8 mouse cellular contexts compared by ENCODE assay signal in genomic region chr4:111327760-111328373, GRCm38 (mm10).
A peak's percentile ranks its signal among the peaks of the same experiment; 100 is the strongest.
DNase-seq lines count a peak whose midpoint lies in the region; ATAC-seq lines count a peak whose summit lies in the region.

No protein-coding gene starts in this region.

- peak; percentile 50 to 64 for DNase-seq in heart, postnatal 10 days
- DNase-seq in heart, postnatal 25 days (ENCODE audit: low spot score) = no peak
- DNase-seq in urinary bladder, postnatal 14 days (ENCODE audit: low spot score) = peak; percentile 25
- DNase-seq in urinary bladder, adult 2 months (ENCODE audit: low spot score) = no peak
- peak; percentile 8 for DNase-seq in left cerebral cortex, postnatal 4 days
- DNase-seq in skeletal muscle tissue, adult 2 months (ENCODE audit: low read depth, low spot score) = peak; percentile 15

- no peak for ATAC-seq in embryonic facial prominence, embryonic 15.5 days (ENCODE audit: insufficient number of reproducible peaks, low FRiP score, low TSS enrichment, low read depth)
- no peak for ATAC-seq in inflammation-experienced regulatory T-cells, adult 6 months

- H3K9me3 ChIP-seq in embryonic facial prominence, embryonic 15.5 days (replicated peaks) = no peaks in the 10 kb centered on the region

- H3K4me3 ChIP-seq in embryonic facial prominence, embryonic 15.5 days (replicated peaks) = no peak overlapping the region

- WGBS in embryonic facial prominence, embryonic 15.5 days = 46% methylated on average over 11 of the region's 11 CpGs

- H3K4me1 ChIP-seq in embryonic facial prominence, embryonic 15.5 days = peaks cover 14% of the 10 kb centered on the region; the same call in 1 of the 2 replicates

- H3K27me3 ChIP-seq in embryonic facial prominence, embryonic 15.5 days = no peaks in the 10 kb centered on the region

- no peaks in the 10 kb centered on the region for H3K36me3 ChIP-seq in embryonic facial prominence, embryonic 15.5 days

- intact Hi-C loops in heart, postnatal 10 days (cut with DNase I) = loop anchor here (1.0 to 2.0 kb wide), 2 partner anchors 165 to 298 kb away; no protein-coding TSS in a partner anchor
- intact Hi-C loops in heart, postnatal 25 days (cut with DNase I) = loop anchor here (1.0 to 2.0 kb wide), 2 partner anchors 165 to 298 kb away; no protein-coding TSS in a partner anchor
- intact Hi-C loops in left cerebral cortex, postnatal 4 days (cut with DNase I) = no loop called here

- no peak overlapping the region for H3K9ac ChIP-seq in embryonic facial prominence, embryonic 15.5 days

- no peak overlapping the region for H3K4me2 ChIP-seq in embryonic facial prominence, embryonic 15.5 days (replicated peaks)

- peak overlapping the region; percentile 73 for H3K27ac ChIP-seq in embryonic facial prominence, embryonic 15.5 days (replicated peaks)

Comparison
In these comparisons a context has a peak if more than half of its experiments do, and no peak if none do; other contexts are left out.
1. DNase-seq: peak in heart, postnatal 10 days (2 of 2), urinary bladder, postnatal 14 days (single experiment), left cerebral cortex, postnatal 4 days (single experiment) and skeletal muscle tissue, adult 2 months (single experiment); none in heart, postnatal 25 days (single experiment) and urinary bladder, adult 2 months (single experiment).